In the genomic region with DNA sequence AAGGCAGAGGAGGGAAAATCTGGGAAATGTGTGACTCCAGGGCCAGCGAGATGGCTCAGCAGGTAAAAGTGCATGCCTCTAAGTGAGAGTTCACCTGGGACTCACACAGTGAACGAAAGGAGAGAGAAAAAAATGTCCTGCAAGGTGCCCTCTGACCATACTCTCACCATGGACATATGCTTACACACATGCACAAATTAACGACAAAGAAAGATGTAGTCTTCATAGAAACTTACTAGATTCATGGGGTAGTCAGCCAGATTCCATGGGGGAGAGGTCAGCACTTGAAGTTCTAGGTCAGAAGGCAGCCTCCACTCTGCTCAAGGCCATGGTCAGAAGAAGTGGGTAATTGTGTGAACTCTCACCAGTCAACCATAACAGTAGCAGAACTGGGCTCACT, we compare ENCODE assay signal across 14 mouse cellular contexts. TPM values are rescaled to one million over a fixed set of nuclear protein-coding genes. Genes with fewer than 3 reads are reported as not detected.
"Had no signal": no experiment of that assay in that cellular context is flagged by ENCODE, and none has a peak within 500 bp of the region (broad histone marks: within the 10 kb centered on the region; RNA-seq: fewer than 3 reads in every experiment).

No protein-coding gene starts in this region.

- DNase-seq: retina, postnatal 1 day; right cerebral cortex, adult 18-20 months; right cerebral cortex, postnatal 14 days; right cerebral cortex, postnatal 25 days; right cerebral cortex, postnatal 4 days; spleen, adult 18-20 months; thymus, adult 18-20 months; thymus, adult 2 months; thymus, postnatal 14 days; thymus, postnatal 25 days; thymus, postnatal 36 days; thymus, postnatal 4 days had no signal

RNA-seq across cellular contexts. Expression of a gene that starts 2.2 kb away (rescaled TPM):
- polyA plus RNA-seq: neural tube, embryonic 14.5 days had no signal

RNA-seq across cellular contexts. Expression of a gene that starts 53.4 kb away (rescaled TPM):
- total RNA-seq: neutrophil, adult 5-6 weeks had no signal
